Mouse (Mus musculus): ENCODE results near the gene Elane.
A peak's percentile ranks its signal among the peaks of the same experiment; 100 is the strongest.

Gene Elane

GRCm38 (mm10) chr10:79916081-79916480, 30.0 kb downstream of the Elane start:
- no peak for DNase-seq (ENCODE audit: low spot score)

- peak; percentile 84 for DNase-seq (ENCODE audit: low spot score)
Measured at GRCm38 (mm10) chr10:79916808-79917531, 30.9 kb downstream of the Elane start, which contains the start of gene Kiss1r. Kiss1r (plus strand) TSS chr10:79916971.

GRCm38 (mm10) chr10:79917532-79918100, 31.6 kb downstream of the Elane start:
- no peak for DNase-seq (ENCODE audit: low spot score)

- no peak for DNase-seq (ENCODE audit: low spot score)
Measured at GRCm38 (mm10) chr10:79918231-79919078, 32.4 kb downstream of the Elane start.

GRCm38 (mm10) chr10:79919251-79919849, 33.3 kb downstream of the Elane start:
- DNase-seq (ENCODE audit: low spot score) = no peak

- no peak for DNase-seq (ENCODE audit: low spot score)
Measured at GRCm38 (mm10) chr10:79920056-79920890, 34.2 kb downstream of the Elane start.

GRCm38 (mm10) chr10:79920958-79921535, 35.0 kb downstream of the Elane start, which contains the start of gene R3hdm4:
R3hdm4 (minus strand) TSS chr10:79921208.
- no peak for DNase-seq (ENCODE audit: low spot score)

- DNase-seq (ENCODE audit: low spot score) = no peak
Measured at GRCm38 (mm10) chr10:79921572-79921971, 35.5 kb downstream of the Elane start.

- DNase-seq (ENCODE audit: low spot score) = peak; percentile 85
Measured at GRCm38 (mm10) chr10:79924998-79925784, 39.1 kb downstream of the Elane start.

GRCm38 (mm10) chr10:79925785-79926490, 39.9 kb downstream of the Elane start:
- DNase-seq (ENCODE audit: low spot score) = peak; percentile 41

GRCm38 (mm10) chr10:79926491-79927323, 40.7 kb downstream of the Elane start, which contains the start of gene Arid3a:
Arid3a (plus strand) TSS chr10:79927043.
- peak; percentile 96 for DNase-seq (ENCODE audit: low spot score)

GRCm38 (mm10) chr10:79927324-79928029, 41.4 kb downstream of the Elane start:
- DNase-seq (ENCODE audit: low spot score) = peak; percentile 69

- DNase-seq (ENCODE audit: low spot score) = peak; percentile 87
Measured at GRCm38 (mm10) chr10:79928030-79928694, 42.1 kb downstream of the Elane start.

GRCm38 (mm10) chr10:79928907-79929701, 43.1 kb downstream of the Elane start:
- no peak for DNase-seq (ENCODE audit: low spot score)

- no peak for DNase-seq (ENCODE audit: low spot score)
Measured at GRCm38 (mm10) chr10:79929967-79930825, 44.1 kb downstream of the Elane start.

All from yolk sac, embryonic 10.5 days (tissue).